Mouse (Mus musculus) kidney, postnatal 0 days (tissue): ENCODE measurements around the gene Il10. TPM values are rescaled to one million over a fixed set of nuclear protein-coding genes. Genes with fewer than 3 reads are reported as not detected.

Experiments used
- ATAC-seq: fragments of 200-750 bp; cut with Nextera tagmentation; replicated peaks from 2 replicates; pipeline ENCODE4 v1.8.0; 2017; ENCODE audit warnings: low read depth, moderate number of reproducible peaks, moderate TSS enrichment, moderate library complexity; ENCODE audit not compliant: low FRiP score
- DNase-seq: peaks from one replicate; pipeline ENCODE4 v3.0.0-alpha.2; 2016; ENCODE audit warnings: low spot score
- H3K27ac ChIP-seq: fragments of 300-500 bp; sonication (generic); 2 replicates; pipeline ENCODE4 v1.5.1; 2014; ENCODE audit warnings: mild to moderate bottlenecking
- H3K27me3 ChIP-seq: fragments of 300-500 bp; sonication (generic); 2 replicates; pipeline ENCODE4 v1.6.1; 2014; ENCODE audit warnings: low read length, mixed read lengths; ENCODE audit not compliant: insufficient read depth
- H3K36me3 ChIP-seq: fragments of 300-500 bp; sonication (generic); 2 replicates; pipeline ENCODE4 v1.6.1; 2014; ENCODE audit warnings: low read length, mixed read lengths; ENCODE audit not compliant: insufficient read depth
- H3K4me1 ChIP-seq: fragments of 300-500 bp; sonication (generic); replicated peaks from 2 replicates; pipeline ENCODE4 v1.6.1; 2014; ENCODE audit warnings: antibody characterized with exemption, low read length, mixed read lengths; ENCODE audit not compliant: insufficient read depth
- H3K4me2 ChIP-seq: fragments of 300-500 bp; sonication (generic); 2 replicates; pipeline ENCODE4 v1.6.1; 2014; ENCODE audit warnings: mild to moderate bottlenecking, low read length, moderate library complexity, mixed read lengths
- H3K4me3 ChIP-seq: fragments of 300-500 bp; sonication (generic); replicated peaks from 2 replicates; pipeline ENCODE4 v1.5.1; 2014; ENCODE audit warnings: low read depth, low read length
- H3K9ac ChIP-seq: fragments of 300-500 bp; sonication (generic); 2 replicates; pipeline ENCODE4 v1.6.1; 2014; ENCODE audit warnings: low read depth, low read length
- H3K9me3 ChIP-seq: fragments of 300-500 bp; sonication (generic); replicated peaks from 2 replicates; pipeline ENCODE4 v1.6.1; 2016; ENCODE audit warnings: low read length, inconsistent platforms, mixed read lengths
- CTCF ChIP-seq: IDR thresholded peaks from 2 replicates; pipeline ENCODE4 v1.5.1; 2016; ENCODE audit warnings: antibody characterized with exemption, low read depth, mild to moderate bottlenecking, moderate library complexity
- WGBS: fragments of 180-500 bp; shearing (Covaris S2); extraction: QIAGEN DNeasy Blood & Tissue Kit; methylation state at CpG from one replicate; pipeline ENCODE4 v1.1.7; 2014; 5-methylcytosine and 5-hydroxymethylcytosine counted together
- polyA plus RNA-seq: library from polyadenylated mRNA; unstranded; fragments of >200 nt; fragmentation: Nextera tagmentation; extraction: Ambion mirVana; gene quantifications from 2 replicates; pipeline ENCODE4 v1.2.1, GENCODE M21; 2015

Gene Il10
- polyA plus RNA-seq, 1 experiment from 2014 or later: 0.14 TPM

DNA sequence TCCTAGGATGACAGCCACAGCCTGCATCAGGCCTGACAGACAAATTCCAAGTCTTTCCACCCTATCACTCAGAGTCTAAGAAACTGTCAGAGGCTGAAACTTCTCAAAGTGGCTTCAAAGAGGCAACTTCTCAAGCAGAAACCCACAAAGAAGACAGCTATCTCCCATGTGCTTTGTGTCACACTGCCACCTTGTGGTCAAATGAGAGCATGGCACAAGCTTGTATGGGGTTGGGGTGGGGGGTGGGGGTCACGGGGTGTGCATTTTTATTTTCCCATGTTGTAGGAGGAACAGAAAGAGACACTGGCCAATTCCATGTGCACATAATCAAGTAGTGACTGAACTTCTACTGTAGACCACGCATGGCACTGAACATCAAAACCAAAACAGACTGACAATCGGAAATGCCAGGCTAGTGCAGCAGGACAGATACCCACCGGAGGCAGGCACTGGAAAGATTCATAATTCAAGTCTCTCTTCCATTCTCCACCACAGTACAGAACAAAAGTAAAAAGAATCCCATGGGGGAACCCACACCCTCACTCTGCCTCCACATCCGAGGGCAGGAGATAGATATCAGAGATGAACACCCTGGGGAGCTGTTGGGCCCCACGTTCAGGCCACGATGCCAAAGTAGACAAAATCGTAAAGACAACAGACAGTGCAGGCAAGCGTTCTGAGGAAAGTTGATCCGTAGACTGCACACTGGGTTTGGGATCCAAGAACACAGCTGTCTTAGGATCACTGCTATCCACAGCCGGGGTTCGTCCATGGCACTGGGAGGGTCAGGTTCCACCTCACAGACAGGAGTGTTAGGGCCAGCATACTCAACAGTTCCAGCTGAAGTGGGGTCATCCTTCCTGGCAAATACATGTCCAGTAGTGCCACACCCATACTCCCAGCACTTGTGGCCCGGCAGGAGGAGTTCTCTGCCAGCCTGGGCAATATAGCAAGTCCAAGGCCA is 40.9 kb downstream of the Il10 start:
- DNase-seq (peak; percentile 65), ATAC-seq (peak; percentile 31)
- Histone ChIP-seq H3K4me3 (no peak overlapping the region), H3K36me3 (peaks cover 18% of the 10 kb centered on the region), H3K4me1 (peaks cover 22% of the 10 kb centered on the region), H3K4me2 (no peak overlapping the region), H3K9ac (no peak overlapping the region), H3K27ac (no peak overlapping the region), H3K27me3 (no peaks in the 10 kb centered on the region), H3K9me3 (no peaks in the 10 kb centered on the region)
- WGBS: 36% methylated on average over 13 of the region's 13 CpGs
- TF ChIP-seq CTCF: peak; percentile 74

DNA sequence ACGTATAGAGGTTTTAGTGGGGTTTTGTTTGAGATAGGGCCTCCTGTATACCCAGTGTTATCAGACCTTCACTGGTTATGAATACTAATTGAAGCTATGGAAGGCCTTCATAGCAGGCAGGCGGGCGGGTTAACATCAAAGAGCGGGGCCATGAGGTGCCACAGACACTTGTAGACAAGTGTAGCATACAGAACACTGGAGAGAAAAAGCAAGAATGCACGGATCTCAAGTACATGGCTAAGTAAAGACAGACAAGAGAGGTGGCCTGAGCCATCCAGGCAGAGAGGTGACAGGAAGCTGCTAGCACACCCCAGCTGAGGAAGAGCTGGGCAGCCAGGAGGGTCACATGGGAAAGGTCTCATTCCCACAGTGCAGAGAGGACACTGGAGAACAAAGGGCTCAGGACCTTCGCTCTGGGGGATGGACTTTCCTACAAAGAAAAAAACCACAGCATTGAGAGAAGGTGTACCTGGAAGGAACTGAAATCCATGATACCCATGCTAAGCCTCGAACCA is 42.2 kb downstream of the Il10 start:
- no peak overlapping the region for H3K9ac ChIP-seq
- H3K4me1 ChIP-seq: peaks cover 22% of the 10 kb centered on the region
- H3K36me3 ChIP-seq: peaks cover 9% of the 10 kb centered on the region
- no peak for ATAC-seq
- H3K27me3 ChIP-seq: no peaks in the 10 kb centered on the region
- no peak overlapping the region for H3K4me3 ChIP-seq
- DNase-seq: no peak
- 81% methylated on average over 7 of the region's 7 CpGs for WGBS
- no peak overlapping the region for H3K4me2 ChIP-seq
- TF ChIP-seq CTCF: no peak
- no peaks in the 10 kb centered on the region for H3K9me3 ChIP-seq
- no peak overlapping the region for H3K27ac ChIP-seq

DNA sequence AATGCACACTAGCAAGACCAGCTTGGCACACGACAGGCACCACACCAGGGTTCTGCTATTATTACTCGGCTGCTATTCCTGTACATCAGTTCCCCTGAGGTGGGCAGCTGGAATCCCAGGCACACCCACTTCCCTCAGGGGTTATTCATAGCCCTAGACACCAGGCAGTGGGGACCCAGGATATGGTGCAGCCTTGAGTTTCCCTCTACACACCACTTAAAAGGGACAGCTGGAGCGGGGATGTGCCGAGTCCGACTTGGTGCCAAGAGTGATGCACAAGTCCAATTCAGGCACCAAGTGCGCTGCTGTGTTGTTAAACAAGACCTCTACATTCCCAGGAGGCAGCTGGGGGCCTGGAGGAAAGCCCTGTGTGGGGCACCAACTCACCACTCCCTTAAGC is 43.2 kb downstream of the Il10 start:
- peaks cover 22% of the 10 kb centered on the region for H3K4me1 ChIP-seq
- H3K9me3 ChIP-seq: no peaks in the 10 kb centered on the region
- no peak overlapping the region for H3K4me2 ChIP-seq
- WGBS: 70% methylated on average over 6 of the region's 6 CpGs
- ATAC-seq (no peak), DNase-seq (no peak)
- H3K36me3 ChIP-seq: no peaks in the 10 kb centered on the region
- no peak for TF ChIP-seq CTCF
- no peak overlapping the region for H3K4me3 ChIP-seq
- H3K27ac ChIP-seq: no peak overlapping the region
- H3K27me3 ChIP-seq: no peaks in the 10 kb centered on the region
- no peak overlapping the region for H3K9ac ChIP-seq

DNA sequence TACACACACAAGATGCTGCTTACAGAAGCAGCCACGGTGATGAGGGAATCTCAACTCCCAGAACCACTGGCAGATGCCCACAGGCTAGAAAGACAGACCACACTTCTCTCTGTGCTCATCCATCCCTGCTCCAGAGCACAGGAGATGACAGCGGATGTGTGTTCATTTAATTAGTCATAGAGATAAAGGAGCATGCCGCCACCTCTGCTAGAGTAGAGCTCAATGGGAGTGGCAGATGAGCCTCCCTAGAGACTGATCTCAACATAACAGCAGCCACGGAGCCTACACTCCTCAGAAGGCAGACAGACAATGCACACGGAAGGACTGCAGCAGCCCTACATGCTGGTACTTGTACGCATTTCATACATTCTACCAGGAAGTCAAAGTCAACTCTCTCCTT is 44.6 kb downstream of the Il10 start:
- Histone ChIP-seq H3K4me2 (no peak overlapping the region), H3K4me1 (peaks cover 18% of the 10 kb centered on the region), H3K27me3 (no peaks in the 10 kb centered on the region), H3K36me3 (no peaks in the 10 kb centered on the region), H3K9me3 (no peaks in the 10 kb centered on the region), H3K27ac (no peak overlapping the region), H3K9ac (no peak overlapping the region), H3K4me3 (no peak overlapping the region)
- 67% methylated on average over 6 of the region's 6 CpGs for WGBS
- TF ChIP-seq CTCF: no peak
- ATAC-seq (no peak), DNase-seq (no peak)

DNA sequence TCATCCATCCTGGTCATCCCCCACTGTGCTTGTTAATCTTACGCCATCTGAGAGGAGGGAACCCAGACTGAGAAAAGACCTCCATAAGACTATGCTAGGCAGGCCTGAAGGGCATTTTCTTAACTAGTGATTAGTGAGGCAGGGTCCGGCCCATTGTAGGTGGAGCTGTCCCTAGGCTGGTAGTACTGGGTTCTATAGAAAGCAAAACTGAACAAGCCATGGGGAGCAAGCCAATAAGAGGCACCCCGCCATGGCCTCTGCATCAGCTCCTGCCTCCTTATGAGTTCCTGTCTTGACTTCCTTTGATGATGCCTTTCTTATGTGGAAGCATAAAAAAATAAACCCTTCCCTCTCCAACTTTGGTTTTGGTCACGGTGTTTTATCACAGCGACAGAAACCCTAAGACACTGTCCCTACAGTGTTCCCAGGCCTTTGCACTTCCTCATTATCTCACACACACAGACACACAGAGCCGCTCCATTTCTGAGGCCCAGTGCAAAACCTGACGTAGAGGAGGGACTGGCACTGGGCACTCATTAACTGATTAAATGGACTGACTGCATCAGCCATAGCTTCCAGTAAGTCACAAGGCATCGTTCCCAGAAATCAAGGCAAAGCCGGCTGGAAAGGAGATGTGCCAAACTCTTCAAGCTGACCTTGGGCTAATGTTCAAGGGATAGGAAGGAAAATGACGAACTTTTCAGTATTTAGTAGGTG is 48.5 kb downstream of the Il10 start:
- Histone ChIP-seq H3K4me1 (peaks cover 11% of the 10 kb centered on the region), H3K36me3 (no peaks in the 10 kb centered on the region), H3K9ac (no peak overlapping the region), H3K9me3 (no peaks in the 10 kb centered on the region), H3K4me3 (no peak overlapping the region), H3K27me3 (no peaks in the 10 kb centered on the region), H3K4me2 (no peak overlapping the region), H3K27ac (no peak overlapping the region)
- 83% methylated on average over 10 of the region's 10 CpGs for WGBS
- DNase-seq (no peak), ATAC-seq (no peak)
- no peak for TF ChIP-seq CTCF

DNA sequence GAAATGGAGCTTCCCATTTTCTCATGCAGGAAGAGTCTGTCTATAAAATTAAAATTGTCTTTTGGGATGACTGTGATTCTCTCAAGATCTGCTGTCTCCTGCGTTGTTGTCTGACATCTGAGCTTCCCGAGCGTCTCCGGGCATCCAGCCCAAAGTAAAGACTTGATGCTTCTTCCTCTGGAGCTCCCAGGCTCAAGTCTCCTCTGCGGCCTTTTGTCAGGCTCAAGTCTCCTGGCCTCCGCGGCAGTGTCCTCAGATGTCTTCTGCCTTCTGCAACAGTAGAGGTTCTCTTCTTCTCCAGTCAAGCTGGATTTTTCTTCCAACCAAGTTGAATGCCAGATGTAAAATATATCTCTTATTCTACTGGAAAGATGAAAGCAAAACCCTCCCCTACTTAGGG is 49.4 kb downstream of the Il10 start:
- H3K27ac ChIP-seq: no peak overlapping the region
- H3K27me3 ChIP-seq: no peaks in the 10 kb centered on the region
- H3K4me2 ChIP-seq: no peak overlapping the region
- H3K36me3 ChIP-seq: no peaks in the 10 kb centered on the region
- H3K9ac ChIP-seq: no peak overlapping the region
- WGBS: 73% methylated on average over 7 of the region's 7 CpGs
- H3K4me3 ChIP-seq: no peak overlapping the region
- peaks cover 15% of the 10 kb centered on the region for H3K4me1 ChIP-seq
- ATAC-seq (no peak), DNase-seq (no peak)
- no peak for TF ChIP-seq CTCF
- no peaks in the 10 kb centered on the region for H3K9me3 ChIP-seq
